Mouse (Mus musculus) thymus, postnatal 10 days (tissue): Measurements from ENCODE around the gene Prkcb.

ENCODE experiments used
- DNase-seq, 2 experiments: peaks; one replicate each; pipeline ENCODE4 v3.0.0; 2021; ENCODE audit warnings: low spot score in 2 of 2

Prkcb gene

DNA sequence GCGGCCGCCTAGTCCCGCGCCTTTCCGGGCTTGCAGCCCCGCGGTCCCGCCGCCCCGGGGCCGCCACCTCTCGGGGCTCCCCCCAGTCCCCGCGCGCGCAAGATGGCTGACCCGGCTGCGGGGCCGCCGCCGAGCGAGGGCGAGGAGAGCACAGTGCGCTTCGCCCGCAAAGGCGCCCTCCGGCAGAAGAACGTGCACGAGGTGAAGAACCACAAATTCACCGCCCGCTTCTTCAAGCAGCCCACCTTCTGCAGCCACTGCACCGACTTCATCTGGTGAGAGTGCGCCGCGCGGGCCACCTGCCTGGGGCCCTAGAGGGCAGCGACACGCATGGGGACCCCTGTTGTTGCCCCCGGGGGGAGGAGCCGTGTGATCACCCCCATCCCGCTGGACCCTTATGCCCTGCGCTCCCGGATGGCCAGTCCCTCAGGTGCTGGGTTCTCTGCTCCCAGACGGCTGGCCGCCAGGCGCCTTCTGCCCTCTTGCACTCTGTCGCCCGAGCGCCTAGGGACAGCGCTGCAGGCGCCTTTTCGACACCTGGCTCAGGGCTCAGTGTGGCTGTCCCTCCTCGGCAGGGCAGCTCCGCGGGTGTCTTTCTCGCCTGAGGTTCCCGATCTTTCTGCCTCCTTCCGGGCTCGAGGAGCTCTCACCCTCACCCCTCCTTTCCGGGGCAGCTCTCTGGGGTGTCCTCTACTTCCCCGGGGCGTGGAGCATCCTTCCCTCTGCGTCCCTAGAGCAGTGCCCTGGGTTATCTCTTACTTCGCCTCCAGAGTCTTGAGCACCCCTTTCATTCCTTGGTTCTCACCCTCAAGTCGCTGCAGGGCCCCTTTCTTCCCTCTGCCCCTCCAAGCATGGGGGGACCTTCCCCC is 926 bp downstream of the Prkcb start:
- peak; percentile 63 to 68 for DNase-seq

DNA sequence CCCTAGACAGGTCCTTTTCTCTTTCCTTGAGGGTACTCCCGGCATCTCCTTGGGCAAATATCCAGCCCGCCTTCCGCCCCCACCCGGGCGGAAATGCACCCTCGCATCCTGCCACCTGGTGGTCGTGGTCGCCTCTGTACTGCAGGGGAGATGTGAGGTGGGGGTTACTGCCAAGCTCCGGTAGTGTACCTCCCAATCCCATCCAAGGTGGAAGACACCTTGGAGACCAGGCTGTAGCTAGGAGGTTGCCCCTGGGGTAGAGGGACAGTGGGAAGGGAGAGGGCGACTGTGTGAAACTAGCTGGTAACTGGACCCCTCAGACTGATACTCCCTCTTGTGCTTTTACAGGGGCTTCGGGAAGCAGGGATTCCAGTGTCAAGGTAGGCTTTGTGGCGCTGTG is 1.6 kb downstream of the Prkcb start:
- peak; percentile 81 to 91 for DNase-seq

DNA sequence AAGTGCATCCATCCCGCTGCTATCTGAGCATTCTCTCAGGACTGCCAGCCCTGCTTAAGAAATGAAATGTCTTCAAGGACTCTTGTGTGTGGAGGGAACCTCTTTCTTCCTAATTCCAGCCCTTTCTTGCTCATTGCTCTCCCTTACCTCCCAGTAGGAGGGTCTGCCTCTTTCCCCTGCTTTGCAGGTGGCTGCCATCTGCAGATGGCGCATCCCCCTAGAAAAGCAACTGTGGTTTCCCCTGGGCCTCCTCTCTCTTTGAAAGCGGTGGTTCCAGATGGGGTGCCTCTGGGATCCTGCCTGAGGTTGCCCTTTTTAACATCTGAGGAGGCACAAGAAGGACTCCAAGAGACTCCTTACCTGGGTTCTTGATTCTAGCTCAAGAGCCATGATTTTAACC is 2.2 kb downstream of the Prkcb start:
- peak; percentile 70 to 80 for DNase-seq

DNA sequence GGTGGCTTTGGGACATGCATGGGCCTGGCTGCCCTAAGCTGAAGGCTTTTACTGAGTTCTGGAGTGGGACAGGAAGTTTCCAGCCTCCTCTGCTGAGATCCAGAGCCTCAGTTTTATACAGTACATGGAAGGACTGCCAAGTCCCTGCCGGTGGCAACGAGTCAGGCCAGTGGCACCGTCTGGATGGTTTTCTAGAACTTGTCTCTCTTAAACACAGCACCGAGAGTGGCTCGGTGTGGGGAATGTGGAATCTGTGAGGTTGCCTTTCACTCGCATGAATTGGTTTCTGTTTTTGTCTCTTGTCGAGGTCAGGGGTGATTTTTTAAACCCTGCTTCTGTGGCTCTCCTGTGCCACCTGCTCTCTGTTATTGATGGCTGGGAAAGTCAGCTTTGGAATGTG is 3.6 kb downstream of the Prkcb start:
- DNase-seq = no peak

DNA sequence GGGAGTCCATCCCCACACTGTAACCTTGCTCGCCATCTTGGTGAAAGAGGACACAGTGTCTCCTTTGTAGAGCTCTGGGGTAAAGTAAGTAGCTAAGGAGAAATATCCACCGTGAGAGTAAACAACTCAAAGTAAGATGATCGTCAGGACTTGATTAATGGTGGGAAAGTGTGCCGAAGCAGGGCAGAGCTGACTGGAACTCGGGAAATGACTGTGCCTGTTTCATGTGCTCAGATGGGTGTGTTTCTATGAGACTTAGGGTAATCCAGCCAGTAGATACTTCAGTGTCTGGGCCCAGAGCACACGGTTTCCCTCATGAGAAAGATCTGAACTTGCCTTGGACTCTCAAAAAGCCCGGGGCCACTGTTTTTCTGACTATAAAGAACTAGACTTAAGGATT is 5.6 kb downstream of the Prkcb start:
- DNase-seq = no peak

DNA sequence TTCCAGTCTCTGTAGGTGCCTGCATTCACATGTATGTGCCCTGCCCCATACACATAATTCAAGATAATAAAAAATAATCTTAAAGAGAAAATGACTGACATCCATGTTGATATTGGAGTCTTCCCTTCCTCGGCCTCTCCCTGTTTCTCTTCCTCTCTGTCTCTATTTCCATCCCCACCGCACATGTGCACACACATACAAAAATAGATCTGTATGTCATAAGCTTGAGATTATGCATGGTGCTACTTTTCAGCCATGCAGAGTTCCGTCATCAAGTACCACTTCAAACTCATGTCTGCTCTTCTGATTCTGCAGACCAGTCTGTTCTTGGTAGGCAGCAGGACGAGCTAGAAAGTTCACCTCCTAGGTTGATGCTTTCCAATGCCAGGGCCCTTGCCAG is 6.8 kb downstream of the Prkcb start:
- no peak for DNase-seq

DNA sequence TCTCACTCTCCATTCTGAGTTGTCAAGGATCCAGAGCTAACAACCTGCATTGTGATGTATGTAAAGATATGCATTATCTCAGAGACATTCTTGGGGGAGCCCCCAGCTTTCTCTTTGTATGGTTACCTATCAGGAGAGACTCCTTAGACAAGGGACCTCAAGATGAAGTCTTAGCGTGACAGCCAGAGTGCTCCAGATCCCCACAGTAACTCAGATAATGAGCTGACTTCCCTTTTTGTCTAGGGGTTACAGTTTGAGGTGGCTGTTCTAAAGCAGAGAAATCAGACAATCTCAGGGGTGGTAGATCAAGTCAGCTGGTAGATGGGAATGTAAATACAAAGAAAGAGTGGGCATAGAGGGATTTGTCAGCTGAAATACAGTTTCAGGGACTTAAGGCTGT is 7.8 kb downstream of the Prkcb start:
- no peak for DNase-seq

DNA sequence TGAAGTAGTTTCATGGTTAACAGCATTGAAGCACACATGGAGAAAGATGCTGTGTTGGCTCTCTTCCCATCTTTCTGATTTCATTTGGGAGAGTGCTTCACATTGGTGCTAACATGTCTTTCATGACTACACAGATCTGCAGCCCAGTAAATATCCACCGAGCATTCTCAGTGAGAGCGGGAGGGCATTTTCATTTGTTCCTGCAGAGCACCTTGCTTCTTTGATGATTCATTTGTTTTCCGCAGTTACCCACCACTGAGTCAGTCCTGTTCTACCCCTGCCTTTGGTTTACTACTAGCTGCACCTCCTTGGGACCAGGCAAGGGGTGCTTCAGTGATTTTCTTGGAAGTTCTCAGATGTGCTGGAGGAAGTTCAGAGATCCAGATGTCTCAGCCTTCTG is 8.3 kb downstream of the Prkcb start:
- no peak for DNase-seq

DNA sequence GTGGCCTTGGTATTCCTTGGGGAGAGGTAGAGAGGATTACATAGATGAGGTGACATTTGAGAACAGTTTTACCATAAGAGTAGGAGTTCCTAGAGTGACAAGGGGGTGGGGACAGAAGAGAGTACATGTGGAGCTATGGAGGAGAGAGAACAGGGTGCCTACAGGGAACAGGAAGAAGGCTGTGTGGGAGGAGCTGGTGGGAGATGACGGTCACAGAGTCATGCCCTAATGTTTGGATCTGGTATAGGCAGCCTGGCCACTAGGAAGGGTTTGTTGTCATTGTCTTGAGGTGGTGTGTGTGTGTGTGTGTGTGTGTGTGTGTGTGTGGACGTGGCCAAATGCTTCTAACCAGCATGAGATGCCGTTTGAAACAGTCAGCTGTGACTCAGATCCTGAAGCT is 9.1 kb downstream of the Prkcb start:
- DNase-seq = no peak

DNA sequence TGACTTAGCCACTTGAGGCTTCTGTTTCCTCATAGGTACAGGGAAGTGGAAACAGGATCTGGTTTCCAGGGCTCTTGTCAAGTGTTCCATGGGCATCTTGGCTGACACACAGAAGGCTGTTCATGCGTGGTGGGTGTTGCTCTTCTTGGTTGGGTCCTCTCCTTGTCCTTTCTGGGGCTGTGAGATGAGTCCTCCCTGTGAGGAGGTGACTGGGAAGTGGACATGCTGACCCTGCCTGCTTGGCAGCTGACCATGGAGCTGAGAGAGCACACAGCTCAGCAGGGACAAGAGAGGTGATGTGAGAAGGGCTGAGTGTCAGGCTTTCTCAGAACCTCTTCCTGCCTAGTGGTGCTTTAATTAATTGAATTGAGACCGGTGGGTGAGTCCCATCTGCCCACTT is 10.2 kb downstream of the Prkcb start:
- DNase-seq = no peak

DNA sequence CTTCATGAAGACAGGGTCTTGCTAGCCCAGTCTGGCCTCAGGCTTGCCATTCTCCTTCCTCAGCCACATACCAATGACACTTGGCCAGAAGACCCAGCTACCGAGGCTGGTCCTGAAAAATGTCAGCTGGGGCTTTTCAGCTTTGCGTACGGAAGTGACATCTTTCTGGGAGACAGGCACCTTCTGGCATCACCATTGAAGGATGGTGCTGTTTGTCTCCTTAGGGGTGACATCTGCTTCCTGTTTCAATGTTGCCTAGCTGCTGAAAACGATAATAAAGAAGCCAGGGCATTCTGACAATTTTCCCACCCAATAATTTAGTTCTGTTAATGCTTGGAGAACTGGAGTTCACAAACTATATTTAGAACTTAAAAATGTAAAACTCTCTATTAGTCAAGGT is 12.0 kb downstream of the Prkcb start:
- DNase-seq = no peak

DNA sequence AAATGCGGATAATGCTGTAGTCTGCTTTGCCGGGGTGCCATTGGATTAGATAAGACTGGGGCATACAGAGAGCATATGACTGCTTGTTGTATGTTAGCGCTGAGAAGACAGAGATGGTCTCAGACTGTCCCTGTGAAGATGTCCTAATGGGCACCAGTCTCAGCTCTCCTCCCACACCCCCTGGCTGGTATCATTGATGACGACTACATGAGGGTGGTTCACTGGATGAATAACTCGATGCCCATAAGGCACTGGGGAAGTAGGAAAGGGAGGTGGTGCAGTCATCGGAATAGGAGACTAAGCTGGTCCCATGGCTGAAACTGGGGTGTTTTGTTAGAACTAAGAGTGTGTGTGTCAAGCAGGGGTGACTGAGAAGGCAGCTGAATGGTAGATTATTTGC is 14.0 kb downstream of the Prkcb start:
- DNase-seq = no peak

DNA sequence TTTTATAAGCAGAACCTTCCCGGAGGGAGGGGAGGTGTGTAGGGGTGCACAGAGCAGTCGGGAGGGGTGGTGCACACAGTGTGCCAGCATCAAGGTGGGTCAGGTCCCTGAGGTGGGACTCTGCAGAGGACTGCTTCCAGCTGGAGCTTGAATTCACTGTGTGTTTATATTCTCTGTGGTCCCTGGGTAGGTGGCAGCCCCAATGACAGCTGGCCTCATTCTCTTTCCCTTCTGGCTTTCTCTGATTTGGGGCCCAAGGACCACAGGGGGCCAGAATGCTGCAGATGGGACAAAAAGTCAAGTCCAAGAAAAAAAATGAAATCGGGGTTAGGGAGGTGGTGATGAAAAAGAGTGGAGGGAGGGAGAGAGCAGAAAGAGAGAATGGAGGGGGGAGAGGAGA is 15.4 kb downstream of the Prkcb start:
- DNase-seq = no peak

DNA sequence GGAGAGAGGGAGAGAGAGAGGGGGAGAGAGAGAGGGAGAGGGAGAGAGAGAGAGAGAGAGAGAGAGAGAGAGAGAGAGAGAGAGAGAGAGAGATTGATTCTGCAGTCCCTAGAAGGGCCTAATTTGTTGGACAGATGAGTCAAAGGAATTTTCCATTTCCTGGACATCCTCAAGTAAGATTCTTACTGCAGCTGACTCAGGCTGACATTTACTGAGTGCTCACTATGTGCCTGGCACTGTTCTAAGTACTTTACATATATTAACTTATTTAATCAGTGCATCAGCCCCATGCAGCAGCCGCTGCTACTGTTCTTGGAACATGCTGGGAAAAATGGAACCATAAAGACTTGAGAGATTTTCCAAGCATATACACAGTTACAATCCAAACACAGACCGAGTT is 16.0 kb downstream of the Prkcb start:
- no peak for DNase-seq

DNA sequence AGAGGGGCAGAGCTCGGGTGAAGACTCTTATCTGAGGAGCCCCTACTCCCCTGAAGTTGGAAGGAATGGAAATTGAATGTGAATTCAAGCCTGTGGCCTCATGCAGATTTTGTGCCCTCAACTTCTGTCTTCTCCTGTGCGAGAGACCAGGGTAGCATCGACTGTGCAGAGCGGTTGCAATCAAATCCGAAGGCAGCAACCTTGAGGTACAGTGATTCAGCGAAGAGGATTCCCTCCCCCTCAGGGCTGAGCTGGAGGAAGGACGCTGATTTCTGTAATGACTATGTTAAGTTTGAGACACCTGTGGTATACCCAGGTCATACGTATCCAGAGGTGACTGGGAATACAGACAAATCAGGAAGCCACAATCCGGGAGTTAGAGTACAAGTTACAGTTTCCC is 18.7 kb downstream of the Prkcb start:
- no peak for DNase-seq

DNA sequence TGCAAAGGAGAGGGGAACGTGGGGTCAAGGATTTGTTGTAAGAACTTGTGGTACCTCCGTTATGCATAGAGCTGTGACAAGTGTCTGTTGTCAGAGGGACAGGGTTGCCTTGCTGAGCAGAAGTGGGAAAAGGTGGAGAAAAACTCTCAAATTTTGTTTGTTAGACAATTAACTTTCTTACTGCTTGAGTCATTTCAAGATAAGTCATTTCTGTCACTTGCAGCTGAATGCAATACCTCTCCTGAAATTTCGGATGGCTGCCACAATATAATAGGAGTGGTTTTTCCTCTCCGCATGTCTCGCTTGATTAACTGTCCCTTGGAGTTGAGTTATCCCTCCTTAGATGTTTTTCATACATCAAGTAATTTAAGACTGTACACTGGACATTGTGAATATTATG is 20.1 kb downstream of the Prkcb start:
- DNase-seq = no peak

DNA sequence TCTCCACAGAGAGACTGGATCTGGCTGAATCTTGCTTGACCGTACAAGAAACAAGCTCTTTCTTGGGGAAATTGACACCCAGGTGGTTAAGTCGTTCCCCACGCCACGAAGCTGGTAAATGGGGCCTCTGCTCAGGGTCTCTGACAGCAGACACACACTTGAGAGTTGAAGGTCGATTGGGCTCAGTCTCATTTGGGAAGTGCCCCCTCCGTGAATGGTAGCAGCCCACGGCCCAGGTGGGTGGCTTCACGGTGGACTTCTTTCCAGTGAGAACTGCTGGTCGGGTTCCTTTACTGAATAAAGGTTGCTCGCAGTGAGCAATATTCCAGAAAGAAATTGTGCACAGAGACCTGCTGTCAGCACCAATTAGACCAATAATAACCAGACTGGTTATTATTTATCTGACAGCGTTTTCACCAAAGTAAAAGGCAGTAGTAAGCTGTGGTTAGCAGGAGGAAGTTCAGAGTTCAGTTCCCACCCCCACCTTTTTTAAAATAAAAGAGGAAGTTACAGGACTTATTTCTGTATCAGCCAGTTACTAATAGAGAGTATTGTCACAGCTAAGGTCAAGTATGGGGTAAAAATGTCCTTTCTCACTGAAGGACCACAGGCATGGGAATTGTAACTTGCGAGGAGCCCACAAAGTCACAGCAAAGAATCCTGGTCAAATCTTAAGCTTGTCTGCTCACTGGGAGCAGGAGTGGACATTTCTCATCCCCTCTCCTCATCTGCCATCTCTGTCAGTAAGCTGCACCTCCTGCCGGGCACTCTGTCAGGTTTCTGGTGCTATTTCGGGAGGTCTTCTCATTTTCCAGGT is 21.6 kb downstream of the Prkcb start:
- DNase-seq = no peak

DNA sequence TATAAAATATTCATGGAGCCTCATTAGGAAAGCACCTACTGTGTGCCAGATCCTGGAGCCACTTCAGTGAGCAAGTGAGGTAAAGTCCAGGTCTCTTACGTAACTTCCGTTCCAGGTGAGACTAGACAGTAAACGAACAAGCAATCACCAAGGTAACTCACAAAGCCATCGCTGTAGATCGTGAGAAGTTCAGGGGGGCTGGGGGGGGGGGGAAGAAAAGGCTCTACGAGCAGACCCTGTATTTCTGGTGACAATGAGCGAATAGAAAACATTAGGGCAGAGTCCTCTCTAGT is 22.1 kb downstream of the Prkcb start:
- no peak for DNase-seq

DNA sequence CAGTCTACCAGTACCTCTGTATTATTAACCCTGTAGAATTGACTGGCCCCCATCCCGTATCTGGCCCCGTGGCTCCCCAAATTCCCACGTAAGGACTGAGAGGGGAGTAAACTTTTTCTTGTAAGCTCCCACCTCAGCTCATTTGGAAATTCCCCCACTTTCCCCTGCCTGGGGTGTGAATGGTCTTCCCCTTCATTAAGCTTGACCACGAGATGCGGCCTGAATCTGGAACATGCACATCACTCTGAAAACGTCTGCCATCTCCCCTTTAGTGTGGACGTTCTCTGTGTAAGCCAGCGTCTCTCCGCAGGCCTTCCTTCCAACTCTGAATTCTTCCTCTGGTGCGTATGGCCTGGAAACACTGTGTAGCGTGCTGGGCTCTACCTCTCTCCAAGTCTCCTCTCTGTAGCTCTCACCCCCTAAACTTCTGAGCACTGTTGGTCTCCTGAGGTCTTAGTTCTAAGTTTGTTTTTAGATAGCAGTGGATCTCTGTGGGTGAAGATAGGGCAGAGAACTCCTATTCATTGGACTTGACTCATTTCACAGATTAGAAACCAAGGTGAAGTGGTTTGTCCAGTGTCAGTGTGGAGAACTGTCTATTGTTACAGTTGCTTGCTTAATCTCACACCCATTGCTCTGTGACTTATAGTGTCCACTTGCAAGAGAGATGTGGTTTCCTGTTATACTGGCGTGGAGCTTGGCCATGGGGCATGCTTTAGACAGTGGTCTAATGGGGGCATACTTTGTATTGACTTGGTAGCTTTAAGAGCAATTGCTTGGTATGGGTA is 25.3 kb downstream of the Prkcb start:
- no peak for DNase-seq

DNA sequence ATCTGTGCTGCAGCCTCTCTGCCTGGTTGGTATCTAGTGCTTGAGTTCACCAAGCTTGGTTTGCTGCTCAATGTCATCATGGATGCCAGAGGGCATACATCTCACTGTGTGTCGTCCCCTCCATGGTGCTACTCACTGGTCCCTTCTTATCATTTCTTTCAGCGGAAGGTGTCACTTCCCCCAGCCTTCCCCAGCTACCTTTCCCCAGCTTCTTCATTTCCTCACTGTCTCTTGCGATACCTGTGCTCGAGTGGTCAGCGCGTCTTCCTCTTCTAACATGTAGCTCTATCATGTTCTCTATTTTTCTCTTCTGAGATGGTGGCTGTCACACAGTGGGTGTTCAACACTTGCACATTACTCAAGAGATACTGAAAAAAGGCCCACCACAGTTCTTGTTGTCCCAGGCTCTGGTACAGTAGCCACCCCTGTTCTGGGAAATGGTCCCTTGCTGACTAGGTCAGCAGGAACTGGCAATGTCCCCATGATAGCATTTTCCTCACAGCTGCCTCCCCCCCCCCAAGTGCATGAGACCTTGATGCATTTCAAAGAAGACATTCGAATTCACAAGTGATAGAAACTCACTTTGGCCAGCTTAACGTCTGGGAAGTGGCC is 27.3 kb downstream of the Prkcb start:
- DNase-seq = no peak

DNA sequence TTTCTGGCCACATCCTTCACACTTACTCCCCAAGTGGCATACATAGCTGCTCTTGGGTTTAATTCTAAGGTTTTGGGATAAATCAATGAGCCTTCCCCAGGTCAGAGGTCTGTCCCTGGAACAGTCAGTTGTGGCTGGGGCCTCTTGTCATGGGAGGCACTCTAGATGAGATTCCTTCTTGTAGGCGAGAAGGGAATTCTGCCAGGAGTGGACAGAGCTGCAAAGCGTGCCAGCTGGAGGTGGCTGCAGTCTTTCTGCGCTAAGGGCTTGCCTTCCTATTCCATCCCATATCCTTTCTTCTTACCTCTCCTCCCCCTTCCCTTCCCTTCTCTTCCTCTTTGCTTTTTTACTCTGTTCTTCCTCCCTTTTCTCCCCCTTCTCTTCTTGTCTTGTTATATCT is 28.1 kb downstream of the Prkcb start:
- DNase-seq = no peak

DNA sequence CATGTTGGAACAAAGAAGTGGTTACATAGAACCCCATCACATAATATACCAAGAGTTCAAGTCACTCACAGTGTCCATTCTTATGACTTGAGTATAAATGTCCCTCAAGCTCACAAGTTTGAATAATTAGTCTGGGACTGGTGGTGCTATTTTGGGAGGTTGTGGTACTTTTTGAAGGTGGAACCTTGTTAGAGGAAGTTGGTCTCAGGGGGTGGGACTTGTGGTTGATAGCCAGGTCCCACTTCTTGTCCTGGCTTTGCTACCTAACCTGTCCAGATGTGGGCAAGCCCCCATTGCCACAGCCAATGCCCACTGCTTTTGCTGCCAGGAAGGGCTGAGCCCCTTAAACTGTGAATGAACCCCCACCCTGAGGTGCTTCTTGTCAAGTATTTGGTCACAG is 28.9 kb downstream of the Prkcb start:
- no peak for DNase-seq
